Mouse (Mus musculus): Measurements from ENCODE around the gene Efna1. TPM values are rescaled to one million over a fixed set of nuclear protein-coding genes. Genes with fewer than 3 reads are reported as not detected.

Efna1 gene
- 10 to 100 TPM; 17.9 to 33.6 TPM for polyA plus RNA-seq (2012; fragmentation: generic; extraction: Trizol)

DNA sequence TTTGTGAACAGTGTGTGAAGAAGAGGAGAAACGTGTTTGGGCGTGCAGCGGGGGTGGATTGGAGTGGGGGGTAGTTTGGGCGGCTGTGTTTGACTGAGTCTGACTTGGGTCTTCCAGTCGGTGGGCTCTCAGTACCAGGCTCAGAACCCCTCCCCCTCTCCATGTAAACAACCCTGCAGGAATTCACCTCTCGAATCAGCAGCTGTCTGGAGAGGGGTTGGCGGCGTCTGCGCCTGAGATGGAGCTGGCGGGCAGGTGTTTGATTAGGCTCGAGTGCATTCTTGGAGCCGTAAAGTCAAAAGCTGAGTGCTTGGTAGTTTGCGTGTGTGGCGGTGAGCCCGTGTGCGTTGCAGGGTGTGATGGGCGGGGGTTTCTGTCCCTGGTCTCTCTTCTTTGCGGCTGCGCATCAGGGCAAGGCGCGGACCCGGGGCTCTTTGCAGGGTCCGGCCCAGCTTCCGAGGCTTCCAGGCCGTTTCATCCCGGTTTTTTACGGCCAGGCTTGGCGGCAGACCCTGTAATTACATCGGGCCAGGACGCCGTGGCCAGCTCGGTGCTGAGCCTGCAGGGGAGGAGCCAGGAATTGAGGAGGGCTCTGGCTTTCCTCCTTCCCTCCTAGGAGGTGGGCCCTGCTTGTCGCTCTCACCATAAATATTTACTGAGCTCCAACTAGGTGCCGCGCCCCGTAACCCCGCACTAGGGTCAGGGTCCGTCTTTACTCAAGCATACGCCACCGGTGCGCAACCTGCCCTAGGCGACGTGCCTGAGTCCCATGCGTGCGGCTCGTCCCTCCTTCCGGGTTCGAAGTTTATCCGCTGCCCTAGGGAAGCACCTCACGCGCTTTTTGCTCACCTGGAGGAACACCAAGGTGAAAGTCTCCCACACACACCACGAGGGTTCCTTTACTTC is at the start of gene Efna1:
Efna1 (minus strand) TSS at position 537 of the 906 bp plus-strand sequence.

DNA sequence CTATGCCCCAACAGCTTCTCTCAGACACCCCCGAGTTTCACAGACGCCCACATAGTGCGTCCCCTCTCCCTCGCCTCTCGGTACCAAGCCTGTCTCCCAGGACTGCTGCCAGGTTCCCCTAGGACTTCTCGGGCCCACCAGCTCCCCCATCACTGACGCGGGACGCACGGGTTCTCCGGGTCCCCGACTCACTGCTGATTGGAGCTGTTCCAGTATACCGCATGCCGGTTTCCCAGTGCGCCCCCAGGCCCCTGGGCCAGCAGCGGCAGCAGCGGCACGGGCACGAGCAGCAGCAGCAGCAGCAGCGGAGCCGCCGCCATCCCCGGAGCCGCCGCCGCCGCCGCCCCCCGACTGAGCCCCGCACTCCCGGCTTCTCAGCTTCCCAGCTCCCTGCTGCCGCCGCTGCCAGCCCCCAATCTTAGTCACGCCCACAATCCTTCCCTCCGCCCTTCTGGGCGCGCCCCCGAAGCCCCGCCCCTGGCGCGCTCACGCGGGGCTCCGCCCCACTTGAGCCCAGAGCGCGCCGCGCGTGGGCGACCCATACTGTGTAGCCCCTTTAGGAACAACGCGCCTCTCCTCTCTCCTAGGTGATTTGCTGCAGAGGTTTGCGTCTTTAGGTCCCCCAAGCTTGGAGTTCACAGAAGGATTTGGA is 41.7 kb upstream of the Efna1 start, which contains the start of gene Efna3:
Efna3 (minus strand) TSS at position 452 of the 652 bp plus-strand sequence.

DNA sequence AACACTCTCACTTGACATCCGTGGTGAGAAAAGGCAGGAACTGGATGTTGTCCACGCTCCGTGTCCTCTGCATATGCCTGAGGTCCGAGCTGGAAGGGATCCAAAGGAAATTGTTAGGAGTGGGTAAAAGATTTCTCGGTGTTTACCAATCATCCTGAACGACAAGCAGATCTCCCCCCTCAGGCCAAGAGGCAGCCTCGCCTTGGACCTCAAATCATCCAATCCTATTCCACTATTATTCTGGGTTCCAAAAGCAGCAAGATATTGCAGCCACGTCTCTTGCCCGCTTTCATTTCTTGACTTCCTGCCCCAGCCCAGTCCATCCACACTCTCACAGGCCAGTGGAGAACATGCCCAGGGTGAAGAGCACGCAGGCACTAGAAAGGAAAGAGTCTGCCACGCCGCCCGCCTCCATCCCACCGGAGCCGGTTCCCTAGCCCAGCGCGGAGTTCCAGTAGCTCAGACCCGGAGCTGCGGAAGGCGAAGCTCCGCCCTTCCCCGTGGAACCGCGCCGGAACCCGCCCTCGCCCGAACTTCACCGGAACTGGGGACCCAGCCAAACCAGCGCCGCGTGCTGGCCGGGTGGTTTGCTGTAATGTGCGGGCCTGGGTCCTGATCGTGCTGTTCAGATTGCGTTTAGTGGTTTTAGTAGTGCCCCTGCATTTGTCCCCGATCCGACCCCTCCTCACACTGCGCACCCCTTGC is 10.7 kb downstream of the Efna1 start, which contains the start of gene Slc50a1:
Slc50a1 (minus strand) TSS at position 520 of the 705 bp plus-strand sequence.

DNA sequence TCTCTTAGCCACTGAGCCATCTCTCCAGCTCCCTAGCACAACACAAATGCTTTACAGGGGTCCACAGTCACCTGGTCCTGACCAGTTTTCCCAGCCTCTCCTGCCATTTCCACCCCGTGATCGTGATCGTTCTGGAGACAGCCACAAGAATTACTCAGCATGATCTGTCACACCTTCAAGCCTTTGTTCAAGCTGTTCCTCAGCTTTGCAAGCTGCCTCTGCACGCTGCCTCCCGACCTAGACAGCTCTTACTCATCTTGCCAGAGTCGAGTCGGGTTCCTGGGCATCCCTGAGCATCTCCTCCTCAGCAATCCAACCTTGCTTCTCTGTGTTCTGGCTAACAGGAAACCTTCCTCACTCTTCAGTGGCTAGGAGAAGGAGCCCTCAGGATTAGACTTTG is 21.9 kb downstream of the Efna1 start, which contains the start of gene Dpm3:
Dpm3 (plus strand) TSS at position 283 of the 400 bp plus-strand sequence.

DNA sequence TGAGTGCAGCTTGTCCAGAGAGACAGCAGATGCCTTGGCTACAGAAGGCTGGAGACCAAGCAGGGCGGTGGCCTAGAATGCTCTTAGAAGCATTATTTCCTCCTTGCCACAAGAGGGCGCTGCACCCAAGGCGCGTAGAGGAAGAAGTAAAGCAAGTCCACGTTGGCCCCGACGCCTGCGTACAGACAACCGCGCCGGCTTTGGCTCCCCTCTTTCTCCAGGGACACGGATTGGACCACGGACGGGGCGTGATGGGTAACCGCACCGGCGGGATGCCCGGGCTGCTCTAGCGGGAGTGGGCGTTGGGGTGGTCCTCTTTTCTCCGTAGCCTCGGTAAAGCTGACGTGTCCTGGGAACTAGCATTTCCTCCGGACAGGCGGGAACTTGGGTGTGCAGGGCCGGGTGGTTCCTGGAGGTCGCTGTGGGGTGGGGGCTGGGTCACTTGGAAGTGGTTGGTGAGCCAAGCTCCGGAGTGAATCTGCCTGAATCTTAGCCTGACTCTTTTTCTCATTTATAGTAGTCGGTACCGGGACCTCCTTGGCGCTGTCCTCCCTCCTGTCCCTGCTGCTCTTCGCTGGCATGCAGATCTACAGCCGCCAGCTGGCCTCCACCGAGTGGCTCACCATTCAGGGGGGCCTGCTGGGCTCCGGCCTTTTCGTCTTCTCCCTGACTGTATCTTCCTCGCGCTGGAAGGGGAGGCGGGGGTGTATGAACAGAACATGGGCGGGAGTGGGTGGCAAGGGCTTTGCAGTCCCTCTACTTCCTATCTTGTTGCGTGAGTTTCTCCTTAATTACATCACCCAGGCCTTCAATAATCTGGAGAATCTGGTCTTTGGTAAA is 34.5 kb downstream of the Efna1 start, which contains the start of gene Trim46:
Trim46 (minus strand) TSS at position 49 of the 840 bp plus-strand sequence.

DNA sequence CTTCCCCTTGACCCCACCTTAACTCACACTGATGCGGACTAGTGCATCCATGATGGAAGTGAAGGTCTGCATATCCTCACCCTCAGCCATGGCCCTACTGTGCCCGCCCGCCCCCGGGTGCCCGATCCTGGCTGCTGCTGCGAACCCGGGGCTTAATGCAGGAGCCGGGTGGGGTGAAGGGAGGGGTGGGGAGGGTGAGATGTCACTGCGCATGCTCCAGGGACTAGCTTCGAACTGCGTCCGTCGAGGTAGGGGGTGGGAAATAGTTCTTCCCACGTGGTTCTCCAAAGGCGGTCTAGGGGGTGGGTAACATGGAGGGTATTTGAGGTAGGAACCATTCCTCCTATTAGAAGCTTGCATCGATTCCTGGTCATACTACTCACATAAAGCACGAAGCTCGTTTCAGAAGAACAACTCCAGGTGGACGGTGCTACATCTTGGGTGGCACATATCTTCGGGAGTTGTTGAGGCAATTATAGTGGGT is 35.2 kb downstream of the Efna1 start, which contains the start of gene Krtcap2:
Krtcap2 (plus strand) TSS at position 279 of the 484 bp plus-strand sequence.

DNA sequence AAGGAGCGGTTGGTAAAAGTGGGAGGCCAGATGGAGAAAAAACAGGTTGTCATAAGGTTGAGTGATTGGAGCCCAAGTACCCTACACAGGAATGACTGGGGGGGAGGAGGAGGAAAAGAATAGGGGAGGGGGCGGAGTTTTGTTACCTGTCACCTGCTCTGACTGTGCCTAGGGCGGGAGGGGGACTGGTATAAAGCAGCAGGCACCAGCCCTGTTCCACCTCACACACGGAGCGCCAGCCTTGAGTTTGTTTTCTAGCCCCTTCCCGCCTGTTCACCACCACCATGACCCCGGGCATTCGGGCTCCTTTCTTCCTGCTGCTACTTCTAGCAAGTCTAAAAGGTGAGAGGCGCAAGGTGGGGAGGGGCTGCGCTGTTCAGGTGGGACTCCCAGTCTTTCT is 52.1 kb downstream of the Efna1 start, which contains the start of gene Muc1:
Muc1 (plus strand) TSS at position 222 of the 400 bp plus-strand sequence.

DNA sequence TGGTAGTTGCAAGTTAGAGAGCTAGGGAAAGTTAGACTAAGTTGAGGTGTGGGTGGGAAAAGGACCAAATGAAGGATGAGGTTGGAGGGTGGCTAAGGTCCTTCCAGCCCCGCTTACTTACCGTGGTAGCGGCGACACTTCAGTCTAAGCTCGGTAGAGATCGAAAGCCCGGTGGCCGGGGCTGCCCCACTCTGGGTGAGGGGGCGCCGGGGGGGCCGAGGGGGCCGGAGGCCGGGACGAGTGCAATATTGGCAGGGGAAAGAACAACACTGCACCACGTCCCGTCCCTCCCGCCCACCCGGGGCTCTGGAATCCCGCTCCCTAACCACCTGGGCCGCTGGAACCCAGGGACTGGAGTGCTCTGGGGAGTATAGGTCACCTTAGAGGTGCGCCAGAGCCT is 54.0 kb downstream of the Efna1 start, which contains the start of gene Mtx1:
Mtx1 (minus strand) TSS at position 189 of the 400 bp plus-strand sequence.

Other genes with a start within 250 kb of the Efna1 start
- gene Rusc1, start 187.8 kb downstream of the Efna1 start, polyA plus RNA-seq (2012; fragmentation: generic; extraction: Trizol), result 10 to 100 TPM in 1 of 2 experiments, 1 to 10 TPM in 1; 4.8 to 12.8 TPM
- gene Gm43738, start 180.0 kb downstream of the Efna1 start, polyA plus RNA-seq (2012; fragmentation: generic; extraction: Trizol), result under 1 TPM in 1 of 2 experiments, not detected in 1; 0.02 TPM
- 100 to 1,000 TPM; 220 to 479 TPM for gene Fdps, start 179.2 kb downstream of the Efna1 start, polyA plus RNA-seq (2012; fragmentation: generic; extraction: Trizol)
- gene Pklr, start 145.0 kb downstream of the Efna1 start, polyA plus RNA-seq (2012; fragmentation: generic; extraction: Trizol), result not detected
- under 1 TPM; 0.01 to 0.05 TPM for gene Hcn3, start 120.9 kb downstream of the Efna1 start, polyA plus RNA-seq (2012; fragmentation: generic; extraction: Trizol)
- gene Clk2, start 116.3 kb downstream of the Efna1 start, polyA plus RNA-seq (2012; fragmentation: generic; extraction: Trizol), result 10 to 100 TPM in 1 of 2 experiments, 1 to 10 TPM in 1; 4.7 to 19.1 TPM
- 10 to 100 TPM; 90.3 to 97.0 TPM for gene Scamp3, start 103.7 kb downstream of the Efna1 start, polyA plus RNA-seq (2012; fragmentation: generic; extraction: Trizol)
- 1 to 10 TPM; 1.6 to 7.0 TPM for gene Fam189b, start 98.0 kb downstream of the Efna1 start, polyA plus RNA-seq (2012; fragmentation: generic; extraction: Trizol)
- gene Gba, start 78.2 kb downstream of the Efna1 start, polyA plus RNA-seq (2012; fragmentation: generic; extraction: Trizol), result 10 to 100 TPM; 46.1 to 51.9 TPM
- 10 to 100 TPM in 1 of 2 experiments, 1 to 10 TPM in 1; 4.9 to 20.8 TPM for gene Thbs3, start 66.0 kb downstream of the Efna1 start, polyA plus RNA-seq (2012; fragmentation: generic; extraction: Trizol)
- 100 to 1,000 TPM; 154 to 198 TPM for gene Mtx1, start 54.1 kb downstream of the Efna1 start, polyA plus RNA-seq (2012; fragmentation: generic; extraction: Trizol)
- under 1 TPM; 0.19 to 0.83 TPM for gene Muc1, start 52.1 kb downstream of the Efna1 start, polyA plus RNA-seq (2012; fragmentation: generic; extraction: Trizol)
- 100 to 1,000 TPM; 242 to 330 TPM for gene Krtcap2, start 35.2 kb downstream of the Efna1 start, polyA plus RNA-seq (2012; fragmentation: generic; extraction: Trizol)
- gene Trim46, start 34.8 kb downstream of the Efna1 start, polyA plus RNA-seq (2012; fragmentation: generic; extraction: Trizol), result 10 to 100 TPM in 1 of 2 experiments, 1 to 10 TPM in 1; 2.6 to 10.1 TPM
- 100 to 1,000 TPM; 266 to 496 TPM for gene Dpm3, start 21.8 kb downstream of the Efna1 start, polyA plus RNA-seq (2012; fragmentation: generic; extraction: Trizol)
- 10 to 100 TPM; 42.6 to 99.0 TPM for gene Slc50a1, start 10.6 kb downstream of the Efna1 start, polyA plus RNA-seq (2012; fragmentation: generic; extraction: Trizol)
- 1 to 10 TPM; 1.9 to 8.8 TPM for gene Efna3, start 41.8 kb upstream of the Efna1 start, polyA plus RNA-seq (2012; fragmentation: generic; extraction: Trizol)
- 10 to 100 TPM in 1 of 2 experiments, 1 to 10 TPM in 1; 7.9 to 33.4 TPM for gene Efna4, start 56.9 kb upstream of the Efna1 start, polyA plus RNA-seq (2012; fragmentation: generic; extraction: Trizol)
- 100 to 1,000 TPM in 1 of 2 experiments, 10 to 100 TPM in 1; 85.2 to 200 TPM for gene Adam15, start 68.9 kb upstream of the Efna1 start, polyA plus RNA-seq (2012; fragmentation: generic; extraction: Trizol)
- gene Dcst2, start 80.8 kb upstream of the Efna1 start, polyA plus RNA-seq (2012; fragmentation: generic; extraction: Trizol), result under 1 TPM; 0.02 to 0.15 TPM
- gene Dcst1, start 84.1 kb upstream of the Efna1 start, polyA plus RNA-seq (2012; fragmentation: generic; extraction: Trizol), result 1 to 10 TPM in 1 of 2 experiments, under 1 TPM in 1; 0.28 to 1.5 TPM
- 10 to 100 TPM; 18.7 to 21.5 TPM for gene Zbtb7b, start 113.6 kb upstream of the Efna1 start, polyA plus RNA-seq (2012; fragmentation: generic; extraction: Trizol)
- under 1 TPM in 1 of 2 experiments, not detected in 1; 0.58 TPM for gene Lenep, start 121.7 kb upstream of the Efna1 start, polyA plus RNA-seq (2012; fragmentation: generic; extraction: Trizol)
- 10 to 100 TPM; 11.2 to 13.3 TPM for gene Flad1, start 130.7 kb upstream of the Efna1 start, polyA plus RNA-seq (2012; fragmentation: generic; extraction: Trizol)
- gene Cks1b, start 137.2 kb upstream of the Efna1 start, polyA plus RNA-seq (2012; fragmentation: generic; extraction: Trizol), result 100 to 1,000 TPM; 144 to 161 TPM
- gene Shc1, start 137.3 kb upstream of the Efna1 start, polyA plus RNA-seq (2012; fragmentation: generic; extraction: Trizol), result 10 to 100 TPM; 25.5 to 78.6 TPM
- gene Pygo2, start 149.1 kb upstream of the Efna1 start, polyA plus RNA-seq (2012; fragmentation: generic; extraction: Trizol), result 10 to 100 TPM; 32.6 to 45.6 TPM
- gene Pbxip1, start 155.6 kb upstream of the Efna1 start, polyA plus RNA-seq (2012; fragmentation: generic; extraction: Trizol), result 10 to 100 TPM in 1 of 2 experiments, 1 to 10 TPM in 1; 2.0 to 22.2 TPM
- 10 to 100 TPM; 33.8 to 48.4 TPM for gene Pmvk, start 173.4 kb upstream of the Efna1 start, polyA plus RNA-seq (2012; fragmentation: generic; extraction: Trizol)
- gene Kcnn3, start 239.0 kb upstream of the Efna1 start, polyA plus RNA-seq (2012; fragmentation: generic; extraction: Trizol), result under 1 TPM in 1 of 2 experiments, not detected in 1; 0.05 TPM